Mouse (Mus musculus): ENCODE data around the gene C5ar1.

- TF ChIP-seq CTCF (IDR thresholded peaks at IDR 0.05; ENCODE audit: low read depth, low read length) (no peak), EP300 (IDR thresholded peaks at IDR 0.05; ENCODE audit: insufficient read depth, low read depth, low read length) (no peak), POLR2A (IDR thresholded peaks at IDR 0.05; ENCODE audit: insufficient read depth, low read length) (no peak)
Measured at GRCm38 (mm10) chr7:16261097-16261496, 1.8 kb upstream of the C5ar1 start.

Data from ES-Bruce4 (cell line).